Mouse (Mus musculus): ENCODE measurements around the gene Ocm. TPM values are rescaled to one million over a fixed set of nuclear protein-coding genes. Genes with fewer than 3 reads are reported as not detected.

Gene Ocm
- polyA plus RNA-seq, 1 experiment from 2014 or later, result not detected

DNA sequence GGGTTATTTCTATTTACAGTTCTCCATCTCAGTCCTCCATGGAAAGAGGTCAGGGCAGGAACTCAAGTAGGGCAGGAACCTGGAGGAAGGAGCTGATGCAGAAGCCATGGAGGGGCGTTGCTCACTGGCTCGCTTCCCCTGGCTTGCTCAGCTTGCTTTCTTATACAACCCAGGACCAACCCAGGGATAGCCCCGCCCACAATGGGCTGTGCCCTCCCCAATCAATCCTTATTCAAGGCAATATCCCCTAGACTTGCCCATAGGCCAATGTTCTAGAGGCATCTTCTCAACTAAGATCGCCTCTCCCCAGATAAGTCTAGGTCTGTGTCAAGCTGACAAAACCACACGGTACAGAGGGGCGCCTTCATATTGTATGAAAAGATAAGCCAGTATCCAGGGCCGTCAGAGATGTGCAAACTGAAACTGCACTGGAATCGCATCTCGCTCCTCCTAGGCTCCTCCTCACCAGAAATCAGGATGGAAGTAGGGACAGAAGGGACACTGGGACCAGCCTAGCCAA lies 12.7 kb upstream of the Ocm start:
- Histone ChIP-seq H3K9me3 (ENCODE audit: control insufficient read depth) (no peaks in the 10 kb centered on the region), H3K9ac (ENCODE audit: low read depth, low read length) (no peak overlapping the region), H3K4me3 (ENCODE audit: low read depth, low read length) (no peak overlapping the region), H3K27ac (ENCODE audit: low read depth, low read length) (no peak overlapping the region), H3K4me1 (replicated peaks; ENCODE audit: control insufficient read depth, insufficient read depth, low read length) (no peaks in the 10 kb centered on the region), H3K36me3 (ENCODE audit: control insufficient read depth, insufficient read depth) (no peaks in the 10 kb centered on the region), H3K27me3 (replicated peaks; ENCODE audit: control insufficient read depth, insufficient read depth, low read length) (no peaks in the 10 kb centered on the region), H3K4me2 (replicated peaks; ENCODE audit: low read depth) (no peak overlapping the region)
- no peak for TF ChIP-seq CTCF (IDR thresholded peaks at IDR 0.05; ENCODE audit: low read depth)
- WGBS, result 75% methylated on average over 9 of the region's 9 CpGs
- no peak for ATAC-seq

DNA sequence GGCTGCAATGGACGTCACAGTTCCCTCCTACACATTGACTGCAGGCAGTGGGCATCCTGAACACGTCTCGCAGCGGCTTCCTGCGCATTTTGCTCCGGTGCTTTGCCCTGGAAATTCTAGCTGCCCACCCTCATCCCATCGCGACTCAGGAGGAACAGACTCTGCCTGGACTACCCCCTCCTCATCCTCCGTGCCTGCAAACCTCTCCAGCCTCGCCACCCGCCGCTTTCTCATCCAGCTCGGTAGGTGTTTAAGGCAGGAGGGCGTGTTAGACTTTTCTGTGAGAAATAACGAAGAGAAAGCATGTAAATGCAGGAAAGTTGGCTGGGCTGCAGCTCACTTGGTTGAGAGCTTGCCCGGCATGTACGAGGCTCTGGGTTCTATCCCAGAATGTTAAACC lies 10.5 kb upstream of the Ocm start:
- Histone ChIP-seq H3K27ac (ENCODE audit: low read depth, low read length) (no peak overlapping the region), H3K36me3 (ENCODE audit: control insufficient read depth, insufficient read depth) (no peaks in the 10 kb centered on the region), H3K27me3 (replicated peaks; ENCODE audit: control insufficient read depth, insufficient read depth, low read length) (no peaks in the 10 kb centered on the region), H3K4me1 (replicated peaks; ENCODE audit: control insufficient read depth, insufficient read depth, low read length) (no peaks in the 10 kb centered on the region), H3K4me3 (ENCODE audit: low read depth, low read length) (no peak overlapping the region), H3K9ac (ENCODE audit: low read depth, low read length) (no peak overlapping the region), H3K4me2 (replicated peaks; ENCODE audit: low read depth) (no peak overlapping the region), H3K9me3 (ENCODE audit: control insufficient read depth) (no peaks in the 10 kb centered on the region)
- ATAC-seq, result no peak
- no peak for TF ChIP-seq CTCF (IDR thresholded peaks at IDR 0.05; ENCODE audit: low read depth)
- 66% methylated on average over 17 of the region's 17 CpGs for WGBS

DNA sequence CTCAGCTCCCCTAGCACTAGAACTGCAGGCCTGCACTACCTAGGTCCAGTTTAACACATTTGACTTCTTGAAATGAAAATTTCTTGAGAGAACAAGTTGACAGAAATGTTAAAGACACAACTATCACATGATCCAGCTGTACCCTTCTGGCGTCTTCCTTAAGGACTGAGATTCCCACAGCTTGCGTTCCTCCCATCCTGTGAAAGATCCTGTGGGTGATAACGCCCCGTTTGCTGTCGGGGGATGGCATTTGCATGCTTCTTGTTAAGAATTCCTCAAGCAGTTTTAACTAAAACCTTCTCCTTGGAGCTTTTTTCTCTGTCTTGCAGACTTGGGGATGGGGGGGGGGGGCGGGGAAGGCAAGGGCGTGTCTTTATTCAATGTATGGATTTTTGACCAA lies 8.1 kb upstream of the Ocm start:
- no peak for ATAC-seq
- no peaks in the 10 kb centered on the region for H3K36me3 ChIP-seq (ENCODE audit: control insufficient read depth, insufficient read depth)
- H3K4me3 ChIP-seq (ENCODE audit: low read depth, low read length), result no peak overlapping the region
- H3K4me1 ChIP-seq (replicated peaks; ENCODE audit: control insufficient read depth, insufficient read depth, low read length), result no peaks in the 10 kb centered on the region
- no peak overlapping the region for H3K9ac ChIP-seq (ENCODE audit: low read depth, low read length)
- no peak overlapping the region for H3K4me2 ChIP-seq (replicated peaks; ENCODE audit: low read depth)
- no peaks in the 10 kb centered on the region for H3K9me3 ChIP-seq (ENCODE audit: control insufficient read depth)
- no peak overlapping the region for H3K27ac ChIP-seq (ENCODE audit: low read depth, low read length)
- H3K27me3 ChIP-seq (replicated peaks; ENCODE audit: control insufficient read depth, insufficient read depth, low read length), result no peaks in the 10 kb centered on the region
- 62% methylated on average over 7 of the region's 7 CpGs for WGBS
- no peak for TF ChIP-seq CTCF (IDR thresholded peaks at IDR 0.05; ENCODE audit: low read depth)

DNA sequence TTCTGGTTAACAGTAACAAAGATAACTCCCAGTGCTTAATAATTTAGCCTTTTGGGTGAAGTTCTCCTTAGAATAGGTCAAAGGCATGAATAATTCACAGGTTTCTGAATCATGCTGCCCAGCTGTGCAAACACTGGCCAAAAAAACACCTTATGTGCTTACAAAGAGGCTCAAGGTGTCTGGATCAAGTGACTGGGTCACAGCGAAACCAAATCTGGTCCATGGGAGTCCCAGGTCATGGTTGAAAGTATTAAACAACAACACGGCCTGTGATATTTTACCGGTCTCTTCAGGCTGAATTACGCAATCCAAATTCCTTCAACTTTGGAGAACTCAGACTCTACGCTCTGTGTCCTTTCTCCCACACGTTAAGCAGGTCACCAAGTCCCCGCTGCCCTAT lies 6.0 kb upstream of the Ocm start:
- WGBS, result 82% methylated on average over 7 of the region's 7 CpGs
- Histone ChIP-seq H3K27me3 (replicated peaks; ENCODE audit: control insufficient read depth, insufficient read depth, low read length) (no peaks in the 10 kb centered on the region), H3K4me2 (replicated peaks; ENCODE audit: low read depth) (no peak overlapping the region), H3K36me3 (ENCODE audit: control insufficient read depth, insufficient read depth) (no peaks in the 10 kb centered on the region), H3K4me1 (replicated peaks; ENCODE audit: control insufficient read depth, insufficient read depth, low read length) (no peaks in the 10 kb centered on the region), H3K27ac (ENCODE audit: low read depth, low read length) (no peak overlapping the region), H3K9ac (ENCODE audit: low read depth, low read length) (no peak overlapping the region), H3K4me3 (ENCODE audit: low read depth, low read length) (no peak overlapping the region), H3K9me3 (ENCODE audit: control insufficient read depth) (no peaks in the 10 kb centered on the region)
- no peak for TF ChIP-seq CTCF (IDR thresholded peaks at IDR 0.05; ENCODE audit: low read depth)
- ATAC-seq, result no peak

DNA sequence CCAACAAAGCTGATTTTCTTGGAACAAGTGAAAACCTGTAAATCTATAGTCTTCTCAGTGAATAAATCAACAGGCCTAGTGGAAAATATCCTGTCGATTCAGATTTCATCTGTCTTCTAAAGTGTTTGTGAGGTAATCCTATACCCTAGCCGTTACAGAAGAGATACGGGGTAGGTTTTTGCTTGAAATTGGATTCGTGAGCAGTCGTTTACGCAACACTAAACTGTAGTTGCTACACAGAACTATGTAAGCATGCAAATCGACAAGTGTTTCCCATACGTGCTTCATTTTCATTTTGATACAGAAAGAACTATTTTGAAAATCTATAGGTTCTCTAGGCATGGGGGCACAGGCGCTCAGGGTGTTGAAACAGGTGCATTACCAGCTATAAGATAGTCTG lies 10.6 kb downstream of the Ocm start:
- no peak for ATAC-seq

DNA sequence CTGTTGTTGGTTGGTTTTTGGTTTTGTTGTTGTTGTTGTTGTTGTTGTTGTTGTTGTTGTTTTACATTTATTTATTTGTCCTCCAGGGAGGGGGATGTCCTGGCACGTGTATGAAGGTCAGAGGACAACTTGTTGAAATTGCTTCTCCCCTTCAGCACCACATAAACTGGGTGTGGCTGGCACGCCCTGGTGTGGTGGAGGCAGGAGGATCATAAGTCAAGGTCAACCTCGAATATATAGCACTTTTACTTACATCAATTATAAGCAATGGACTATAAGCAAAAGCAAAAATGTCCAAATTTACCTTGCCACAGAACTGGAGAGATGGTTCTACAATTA lies 11.2 kb downstream of the Ocm start:
- no peaks in the 10 kb centered on the region for H3K27me3 ChIP-seq (replicated peaks; ENCODE audit: control insufficient read depth, insufficient read depth, low read length)
- H3K4me1 ChIP-seq (replicated peaks; ENCODE audit: control insufficient read depth, insufficient read depth, low read length), result no peaks in the 10 kb centered on the region
- no peak overlapping the region for H3K27ac ChIP-seq (ENCODE audit: low read depth, low read length)
- no peak for ATAC-seq
- no peak overlapping the region for H3K9ac ChIP-seq (ENCODE audit: low read depth, low read length)
- no peak for TF ChIP-seq CTCF (IDR thresholded peaks at IDR 0.05; ENCODE audit: low read depth)
- peak overlapping the region; percentile 60 for H3K4me2 ChIP-seq (replicated peaks; ENCODE audit: low read depth)
- no peak overlapping the region for H3K4me3 ChIP-seq (ENCODE audit: low read depth, low read length)
- peaks cover 16% of the 10 kb centered on the region for H3K36me3 ChIP-seq (ENCODE audit: control insufficient read depth, insufficient read depth)
- WGBS, result 48% methylated on average over 3 of the region's 3 CpGs
- no peaks in the 10 kb centered on the region for H3K9me3 ChIP-seq (ENCODE audit: control insufficient read depth)

More for the DNA sequence above, 10.6 kb downstream of the Ocm start:
- Histone ChIP-seq H3K9me3 (ENCODE audit: control insufficient read depth) (no peaks in the 10 kb centered on the region), H3K9ac (ENCODE audit: low read depth, low read length) (no peak overlapping the region), H3K4me3 (ENCODE audit: low read depth, low read length) (no peak overlapping the region), H3K36me3 (ENCODE audit: control insufficient read depth, insufficient read depth) (peaks cover 13% of the 10 kb centered on the region), H3K27ac (ENCODE audit: low read depth, low read length) (no peak overlapping the region), H3K27me3 (replicated peaks; ENCODE audit: control insufficient read depth, insufficient read depth, low read length) (no peaks in the 10 kb centered on the region), H3K4me2 (replicated peaks; ENCODE audit: low read depth) (no peak overlapping the region), H3K4me1 (replicated peaks; ENCODE audit: control insufficient read depth, insufficient read depth, low read length) (no peaks in the 10 kb centered on the region)
- TF ChIP-seq CTCF (IDR thresholded peaks at IDR 0.05; ENCODE audit: low read depth), result no peak
- WGBS, result 87% methylated on average over 9 of the region's 9 CpGs
